Mouse (Mus musculus): ENCODE results near the gene Thsd7a. TPM values are rescaled to one million over a fixed set of nuclear protein-coding genes. Genes with fewer than 3 reads are reported as not detected.
A peak's percentile ranks its signal among the peaks of the same experiment; 100 is the strongest.

Gene Thsd7a
- polyA plus RNA-seq (2011; ENCODE audit: insufficient read length, low read depth, missing spikeins): 4.9 and 5.3 TPM in 2 replicates

DNA sequence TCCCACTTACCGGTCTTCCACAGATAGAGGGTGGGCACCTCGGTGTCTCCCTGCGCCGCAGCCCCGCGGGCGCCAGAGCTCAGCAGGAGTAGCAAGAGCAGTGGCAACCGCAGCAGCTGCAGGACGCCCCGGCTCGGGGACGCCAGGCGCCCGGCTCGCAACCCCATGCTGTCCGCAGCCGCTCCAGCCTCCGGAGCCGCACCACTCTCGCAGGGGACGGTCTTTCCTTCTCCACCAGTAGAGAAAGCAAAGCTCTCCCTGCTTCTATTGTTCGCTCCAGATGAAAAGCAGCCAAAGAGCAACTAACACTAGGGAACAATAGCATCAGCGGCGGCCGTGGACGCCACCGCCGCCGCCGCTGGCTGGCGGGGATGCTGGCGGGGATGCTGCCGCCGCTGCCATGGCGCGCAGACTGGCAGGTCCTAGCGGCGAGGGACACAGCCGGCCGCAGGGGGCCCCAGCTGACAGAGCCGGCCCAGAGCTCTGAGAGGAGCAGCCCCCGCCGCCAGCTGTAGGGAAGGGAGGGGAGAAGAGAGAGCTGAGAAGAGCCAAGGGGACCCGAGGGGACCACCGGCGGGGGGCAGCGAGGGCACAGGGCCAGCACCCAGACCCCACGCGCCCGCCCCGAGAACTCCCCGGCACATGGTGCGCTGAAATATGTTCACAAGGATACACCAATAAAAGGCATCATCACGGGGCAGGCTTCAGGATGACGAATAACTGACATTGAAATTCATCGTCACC is at the start of gene Thsd7a:
Gene Thsd7a, minus strand, starts transcription at position 624 of the 744 bp plus-strand sequence.
- no peak for TF ChIP-seq CTCF (IDR thresholded peaks at IDR 0.05; ENCODE audit: borderline replicate concordance, insufficient read depth, low read length)
- peak; percentile 27; the same call in 1 of the 2 replicates for TF ChIP-seq POLR2A (IDR thresholded peaks at IDR 0.05; ENCODE audit: low read depth, low read length)
- peak within 1 kb of the TSS; percentile 55; the same call in 1 of the 2 replicates for H3K27ac ChIP-seq (ENCODE audit: insufficient read depth, low read length)

DNA sequence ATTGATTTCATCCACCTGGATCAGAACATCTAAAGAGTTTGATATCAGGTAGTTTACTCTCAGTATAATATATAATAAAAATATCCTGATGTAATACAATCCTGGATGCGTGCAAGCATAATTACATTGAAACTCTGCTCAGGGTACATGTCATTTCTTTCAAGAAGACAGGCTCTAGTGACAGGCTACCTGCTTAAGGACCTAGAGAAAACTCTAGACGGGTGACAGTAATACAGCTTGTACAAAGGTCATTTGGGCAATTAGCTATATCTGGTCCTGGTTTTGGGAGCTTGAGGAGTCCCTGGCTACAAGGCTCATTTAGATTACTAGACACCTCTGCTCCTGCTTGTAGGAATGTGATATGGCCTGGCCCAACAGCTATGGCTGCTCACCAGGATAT is 37.9 kb upstream of the Thsd7a start:
- TF ChIP-seq CTCF (IDR thresholded peaks at IDR 0.05; ENCODE audit: borderline replicate concordance, insufficient read depth, low read length) (no peak), POLR2A (IDR thresholded peaks at IDR 0.05; ENCODE audit: low read depth, low read length) (no peak)
- Histone ChIP-seq H3K4me3 (ENCODE audit: insufficient read depth, low read length) (no peak overlapping the region), H3K4me1 (ENCODE audit: control insufficient read depth, insufficient read depth, low read length) (no peaks in the 10 kb centered on the region), H3K27ac (ENCODE audit: insufficient read depth, low read length) (no peak overlapping the region)

More for the DNA sequence above, at the start of gene Thsd7a:
- Histone ChIP-seq H3K4me3 (ENCODE audit: insufficient read depth, low read length) (peak within 1 kb of the TSS; percentile 89), H3K4me1 (ENCODE audit: control insufficient read depth, insufficient read depth, low read length) (peaks cover 2% of the 10 kb centered on the region; the same call in 1 of the 2 replicates)

DNA sequence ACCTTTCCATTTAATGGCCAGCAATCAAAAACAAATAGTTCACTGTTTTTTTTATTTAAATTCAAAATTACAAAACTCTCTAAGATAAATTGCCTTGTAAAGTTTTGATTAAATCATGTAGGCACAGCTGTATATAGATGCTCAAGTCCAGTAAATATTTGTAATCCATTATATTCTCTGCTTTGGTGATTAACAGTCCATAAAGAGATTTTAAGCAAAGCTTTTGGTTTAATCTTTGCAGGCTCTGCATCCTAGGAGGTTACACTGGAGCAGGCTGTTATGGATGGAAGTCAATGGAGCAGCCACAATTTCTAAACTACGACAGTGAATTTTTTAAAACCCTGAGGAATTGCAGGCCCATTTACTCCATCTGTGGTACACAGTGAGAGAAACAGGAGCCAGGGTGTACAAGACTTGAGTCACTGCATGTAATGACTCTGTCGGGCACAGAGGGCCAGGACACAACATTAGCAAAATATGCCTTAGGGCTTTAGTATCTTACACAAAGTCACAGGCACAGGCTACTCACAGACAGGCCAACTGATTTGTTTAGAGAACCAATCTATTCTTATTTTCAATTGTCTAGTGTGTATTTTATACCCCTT is 37.3 kb upstream of the Thsd7a start:
- TF ChIP-seq POLR2A (IDR thresholded peaks at IDR 0.05; ENCODE audit: low read depth, low read length): no peak
- TF ChIP-seq CTCF (IDR thresholded peaks at IDR 0.05; ENCODE audit: borderline replicate concordance, insufficient read depth, low read length): no peak
- H3K27ac ChIP-seq (ENCODE audit: insufficient read depth, low read length): no peak overlapping the region
- no peaks in the 10 kb centered on the region for H3K4me1 ChIP-seq (ENCODE audit: control insufficient read depth, insufficient read depth, low read length)
- no peak overlapping the region for H3K4me3 ChIP-seq (ENCODE audit: insufficient read depth, low read length)

DNA sequence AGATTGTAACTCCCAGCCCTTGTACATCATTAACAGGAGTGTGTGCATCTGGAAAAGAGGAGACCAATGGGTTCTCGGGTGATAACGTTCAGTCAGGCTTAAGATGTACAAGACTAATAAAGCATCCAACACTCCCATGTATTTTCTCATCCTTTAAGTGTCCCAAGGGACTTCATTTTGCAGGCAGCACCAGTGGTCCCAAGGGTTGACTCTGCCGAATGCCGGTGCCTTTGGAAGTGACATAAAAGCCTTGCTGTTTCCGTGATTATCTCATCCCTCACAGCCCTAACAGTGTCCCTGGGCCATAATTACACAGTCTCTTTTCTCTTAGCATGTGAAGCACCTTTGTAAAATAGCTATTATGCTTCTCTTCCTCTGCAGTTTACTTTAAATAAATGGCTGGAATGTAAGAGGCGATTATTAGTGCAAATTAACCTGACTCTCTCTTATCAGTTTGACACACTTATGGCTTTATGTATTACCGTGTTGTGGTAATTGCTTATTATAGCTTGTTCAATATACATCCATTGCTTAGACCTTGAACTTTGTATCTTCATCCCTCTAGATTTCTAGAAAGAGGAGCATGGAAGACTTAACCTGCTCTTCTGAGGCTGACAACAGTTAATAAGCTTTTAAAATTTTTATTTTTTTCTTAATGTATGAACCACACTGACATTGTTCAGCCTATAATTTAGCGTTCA is 35.9 kb upstream of the Thsd7a start:
- H3K27ac ChIP-seq (ENCODE audit: insufficient read depth, low read length): no peak overlapping the region
- H3K4me3 ChIP-seq (ENCODE audit: insufficient read depth, low read length): no peak overlapping the region
- no peaks in the 10 kb centered on the region for H3K4me1 ChIP-seq (ENCODE audit: control insufficient read depth, insufficient read depth, low read length)
- no peak for TF ChIP-seq POLR2A (IDR thresholded peaks at IDR 0.05; ENCODE audit: low read depth, low read length)
- TF ChIP-seq CTCF (IDR thresholded peaks at IDR 0.05; ENCODE audit: borderline replicate concordance, insufficient read depth, low read length): no peak

DNA sequence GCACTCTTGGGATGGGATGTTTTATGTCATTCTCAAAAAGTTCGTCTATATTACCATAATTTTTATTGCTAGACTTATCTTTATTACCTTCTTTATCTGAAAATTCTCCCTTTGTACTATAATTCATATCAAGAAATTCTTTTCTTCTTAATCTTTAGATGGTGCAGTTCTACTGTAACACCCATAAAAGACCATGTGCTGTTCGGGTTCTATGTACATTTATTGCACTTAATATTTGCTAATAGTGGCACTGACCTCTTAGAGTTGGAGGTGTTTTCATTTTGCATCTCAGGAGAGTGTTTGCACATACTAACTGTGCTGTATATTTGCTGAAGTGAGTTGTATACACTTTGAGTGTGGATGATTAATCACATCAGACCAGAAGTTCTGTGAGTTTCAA is 23.6 kb upstream of the Thsd7a start:
- Histone ChIP-seq H3K4me1 (ENCODE audit: control insufficient read depth, insufficient read depth, low read length) (no peaks in the 10 kb centered on the region), H3K4me3 (ENCODE audit: insufficient read depth, low read length) (no peak overlapping the region), H3K27ac (ENCODE audit: insufficient read depth, low read length) (no peak overlapping the region)
- no peak for TF ChIP-seq POLR2A (IDR thresholded peaks at IDR 0.05; ENCODE audit: low read depth, low read length)

DNA sequence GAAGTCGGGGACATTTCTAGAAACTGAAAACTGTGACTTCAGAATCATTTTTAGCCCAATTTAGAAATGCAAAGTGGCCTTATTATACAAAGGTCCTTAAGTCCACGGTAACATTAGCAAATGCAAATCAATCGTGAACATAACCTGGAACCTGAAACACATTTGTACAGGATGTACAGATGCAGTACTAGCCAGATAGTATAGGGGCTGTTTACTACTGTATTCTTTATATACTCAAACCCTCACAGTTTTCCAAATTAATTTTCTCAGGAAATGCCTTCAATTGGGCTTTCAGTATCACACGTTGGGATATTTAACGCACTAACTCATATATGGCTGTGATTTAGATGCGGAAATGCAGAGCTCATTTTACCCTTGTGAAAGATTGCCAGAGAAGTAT is 16.0 kb upstream of the Thsd7a start:
- Histone ChIP-seq H3K4me3 (ENCODE audit: insufficient read depth, low read length) (no peak overlapping the region), H3K4me1 (ENCODE audit: control insufficient read depth, insufficient read depth, low read length) (no peaks in the 10 kb centered on the region), H3K27ac (ENCODE audit: insufficient read depth, low read length) (no peak overlapping the region)
- TF ChIP-seq POLR2A (IDR thresholded peaks at IDR 0.05; ENCODE audit: low read depth, low read length) (no peak), CTCF (IDR thresholded peaks at IDR 0.05; ENCODE audit: borderline replicate concordance, insufficient read depth, low read length) (no peak)

DNA sequence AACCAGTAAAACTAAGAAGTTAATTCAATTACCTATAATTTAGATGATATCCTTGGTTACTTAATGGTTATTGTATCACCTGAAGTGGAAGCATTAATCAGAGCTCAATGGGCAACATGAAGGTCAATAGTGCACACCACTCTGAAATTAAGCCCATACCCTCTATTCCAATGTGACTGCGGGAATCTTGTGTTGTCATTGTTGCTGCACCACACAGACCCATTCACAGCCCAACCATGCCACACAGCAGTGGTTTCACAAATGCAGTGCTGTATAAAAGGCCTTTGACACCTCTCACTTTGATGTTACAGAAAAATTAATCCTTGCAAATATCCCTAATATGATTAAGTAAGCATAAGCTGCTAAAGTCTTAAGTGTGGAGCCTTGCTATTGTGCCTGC is 15.4 kb upstream of the Thsd7a start:
- Histone ChIP-seq H3K27ac (ENCODE audit: insufficient read depth, low read length) (no peak overlapping the region), H3K4me3 (ENCODE audit: insufficient read depth, low read length) (no peak overlapping the region), H3K4me1 (ENCODE audit: control insufficient read depth, insufficient read depth, low read length) (no peaks in the 10 kb centered on the region)
- TF ChIP-seq POLR2A (IDR thresholded peaks at IDR 0.05; ENCODE audit: low read depth, low read length): no peak
- TF ChIP-seq CTCF (IDR thresholded peaks at IDR 0.05; ENCODE audit: borderline replicate concordance, insufficient read depth, low read length): no peak

DNA sequence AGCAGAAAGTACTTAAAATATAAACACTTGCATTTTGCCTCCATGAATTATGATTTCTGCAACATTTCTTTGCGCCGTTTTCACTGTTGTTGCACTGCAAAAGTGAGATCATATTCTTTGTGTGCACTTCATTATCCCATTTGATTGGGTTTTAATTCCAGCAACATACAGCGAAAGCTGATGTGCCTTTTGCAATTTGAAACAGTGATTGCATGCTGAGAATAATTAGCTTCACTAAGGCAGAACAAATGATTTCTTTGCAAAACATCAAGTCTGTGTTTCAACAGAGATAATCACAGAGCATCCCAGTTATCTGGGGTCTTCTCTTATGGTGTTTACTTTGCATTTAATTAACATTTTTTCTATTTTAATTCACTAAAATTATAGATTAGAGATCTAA is 14.6 kb upstream of the Thsd7a start:
- no peak overlapping the region for H3K4me3 ChIP-seq (ENCODE audit: insufficient read depth, low read length)
- no peaks in the 10 kb centered on the region for H3K4me1 ChIP-seq (ENCODE audit: control insufficient read depth, insufficient read depth, low read length)
- H3K27ac ChIP-seq (ENCODE audit: insufficient read depth, low read length): no peak overlapping the region
- TF ChIP-seq CTCF (IDR thresholded peaks at IDR 0.05; ENCODE audit: borderline replicate concordance, insufficient read depth, low read length) (no peak), POLR2A (IDR thresholded peaks at IDR 0.05; ENCODE audit: low read depth, low read length) (no peak)

DNA sequence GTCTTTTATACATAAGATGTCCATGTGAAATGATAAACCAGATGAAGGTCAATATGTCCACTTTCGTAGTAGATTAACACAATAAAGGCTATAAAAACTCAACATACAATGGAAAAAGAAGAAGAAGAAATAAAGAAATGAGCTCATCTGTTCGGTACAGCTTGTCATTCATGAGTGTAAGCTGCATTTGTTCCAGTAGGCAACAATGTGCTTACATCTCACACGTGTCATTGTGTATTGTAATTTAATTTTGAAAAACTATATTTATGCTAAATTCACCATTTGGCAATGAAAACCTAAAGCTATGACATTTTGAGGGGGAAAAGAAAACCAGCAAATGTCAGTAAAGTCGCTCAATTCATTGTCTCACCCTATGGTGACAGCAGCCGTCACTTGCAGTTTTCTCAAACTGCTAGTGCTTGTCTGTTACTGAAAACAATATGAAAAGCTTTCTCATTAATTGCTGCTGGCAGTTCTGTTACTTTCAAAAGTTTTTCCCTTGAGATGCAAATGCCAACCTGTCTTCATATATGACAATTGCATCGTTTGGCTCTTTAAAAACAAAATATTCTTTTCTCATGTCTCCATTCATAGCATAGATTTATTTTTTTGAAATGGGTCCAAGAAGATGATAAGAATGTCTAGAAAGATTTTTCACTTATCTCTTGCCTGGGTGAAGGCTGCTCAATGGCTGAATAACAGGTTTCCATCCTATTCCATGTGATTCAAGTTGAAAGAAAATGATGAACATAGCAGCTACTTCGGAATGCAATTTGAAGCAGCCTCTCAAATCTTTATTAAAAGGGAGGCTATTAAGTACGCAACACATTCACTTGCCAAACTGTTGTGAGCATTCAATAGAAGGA is 10.4 kb upstream of the Thsd7a start:
- Histone ChIP-seq H3K4me3 (ENCODE audit: insufficient read depth, low read length) (no peak overlapping the region), H3K27ac (ENCODE audit: insufficient read depth, low read length) (no peak overlapping the region), H3K4me1 (ENCODE audit: control insufficient read depth, insufficient read depth, low read length) (no peaks in the 10 kb centered on the region)
- no peak for TF ChIP-seq CTCF (IDR thresholded peaks at IDR 0.05; ENCODE audit: borderline replicate concordance, insufficient read depth, low read length)
- no peak for TF ChIP-seq POLR2A (IDR thresholded peaks at IDR 0.05; ENCODE audit: low read depth, low read length)
